Mouse (Mus musculus) yolk sac, embryonic 10.5 days (tissue): ENCODE measurements at regions not wholly inside any gene's neighbourhood (a gene's known extent, or its start where the extent isn't known, plus 50 kb on each side); places are given as distances from the start of the nearest gene placed in this dataset.

Source experiments
- DNase-seq: peaks from one replicate; pipeline ENCODE4 v3.0.0-alpha.2; 2017; ENCODE audit warnings: low spot score

- no peak for DNase-seq
Observed at GRCm38 (mm10) chr12:26143411-26143810, 271.6 kb downstream of the Rnf144a start.

GRCm38 (mm10) chr12:26130811-26131210, 284.2 kb downstream of the Rnf144a start:
- DNase-seq = no peak

- no peak for DNase-seq
Observed at GRCm38 (mm10) chr12:26130011-26130410, 285.0 kb downstream of the Rnf144a start.

GRCm38 (mm10) chr12:26129511-26129910, 285.5 kb downstream of the Rnf144a start:
- no peak for DNase-seq

- no peak for DNase-seq
Observed at GRCm38 (mm10) chr12:26128851-26129250, 286.2 kb downstream of the Rnf144a start.

GRCm38 (mm10) chr12:26126260-26126659, 288.8 kb downstream of the Rnf144a start:
- DNase-seq = no peak

GRCm38 (mm10) chr12:26124211-26124610, 290.8 kb downstream of the Rnf144a start:
- no peak for DNase-seq

- DNase-seq = no peak
Observed at GRCm38 (mm10) chr12:26115339-26115912, 299.6 kb downstream of the Rnf144a start.

GRCm38 (mm10) chr12:26112166-26113019, 302.7 kb downstream of the Rnf144a start:
- no peak for DNase-seq

- no peak for DNase-seq
Observed at GRCm38 (mm10) chr12:26109866-26110265, 305.2 kb downstream of the Rnf144a start.

- no peak for DNase-seq
Observed at GRCm38 (mm10) chr12:26104372-26104771, 310.7 kb downstream of the Rnf144a start.

- no peak for DNase-seq
Observed at GRCm38 (mm10) chr12:26102384-26102783, 312.7 kb downstream of the Rnf144a start.

GRCm38 (mm10) chr12:26100140-26100539, 314.9 kb downstream of the Rnf144a start:
- DNase-seq = no peak

GRCm38 (mm10) chr12:26099176-26099575, 315.9 kb downstream of the Rnf144a start:
- no peak for DNase-seq

GRCm38 (mm10) chr12:26092311-26092710, 322.7 kb downstream of the Rnf144a start:
- no peak for DNase-seq

GRCm38 (mm10) chr12:26091865-26092264, 323.2 kb downstream of the Rnf144a start:
- DNase-seq = no peak

- DNase-seq = no peak
Observed at GRCm38 (mm10) chr12:26088389-26088788, 326.7 kb downstream of the Rnf144a start.

- no peak for DNase-seq
Observed at GRCm38 (mm10) chr12:26086923-26087322, 328.1 kb downstream of the Rnf144a start.

GRCm38 (mm10) chr12:26086414-26086813, 328.6 kb downstream of the Rnf144a start:
- DNase-seq = no peak

- no peak for DNase-seq
Observed at GRCm38 (mm10) chr12:26079061-26079625, 335.9 kb downstream of the Rnf144a start.

- DNase-seq = no peak
Observed at GRCm38 (mm10) chr12:26075638-26076254, 339.3 kb downstream of the Rnf144a start.

GRCm38 (mm10) chr12:26072180-26072579, 342.9 kb downstream of the Rnf144a start:
- DNase-seq = no peak

- peak; percentile 17 for DNase-seq
Observed at GRCm38 (mm10) chr12:26071610-26072009, 343.4 kb downstream of the Rnf144a start.
